Mouse (Mus musculus) small intestine, adult 2 months (tissue): ENCODE measurements around the gene Flrt1.

Experiments used
- CTCF ChIP-seq: fragments of 200-500 bp; IDR thresholded peaks from 2 replicates; pipeline ENCODE4 v1.5.1; 2012; ENCODE audit warnings: low read depth, mild to moderate bottlenecking, control low read depth, inconsistent platforms, low read length, moderate library complexity, mixed read lengths; ENCODE audit not compliant: insufficient replicate concordance, insufficient read length; ENCODE audit errors: extremely low read depth
- POLR2A ChIP-seq: fragments of 200-500 bp; IDR thresholded peaks from 2 replicates; pipeline ENCODE4 v1.6.1; 2012; ENCODE audit warnings: low read depth, mild to moderate bottlenecking, control low read depth, inconsistent platforms, low read length, moderate library complexity

DNA sequence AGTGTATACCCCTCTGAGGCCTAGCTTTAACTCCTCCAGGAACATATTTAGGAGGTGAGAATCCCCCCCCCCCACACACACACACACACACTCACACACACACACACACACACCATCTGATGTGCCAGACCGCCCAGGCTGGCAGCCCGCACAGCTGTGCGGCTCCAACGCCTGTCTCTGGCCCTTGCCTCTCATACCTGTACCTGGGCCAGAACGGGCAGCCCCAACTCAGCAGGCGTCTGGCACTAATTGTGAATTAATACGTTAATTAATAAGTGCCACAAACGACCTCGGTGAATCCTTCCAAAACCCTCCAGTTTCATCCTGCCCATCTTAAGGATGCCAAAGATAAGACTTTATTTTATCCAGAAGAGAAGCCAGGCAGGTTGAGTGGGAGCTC lies 27.9 kb upstream of the Flrt1 start:
- no peak for TF ChIP-seq POLR2A
- TF ChIP-seq CTCF: no peak
